Mouse (Mus musculus): ENCODE measurements at regions not wholly inside any gene's neighbourhood (a gene's known extent, or its start where the extent isn't known, plus 50 kb on each side); places are given as distances from the start of the nearest gene placed in this dataset.
A peak's percentile ranks its signal among the peaks of the same experiment; 100 is the strongest.

GRCm38 (mm10) chrX:143462632-143463031 is 55.8 kb upstream of the Pak3 start:
- peak in 1 of 2 experiments; percentile 5 for DNase-seq (ENCODE audit: low spot score in 2 of 2)

- no peak for DNase-seq (ENCODE audit: low spot score in 2 of 2)
Observed at GRCm38 (mm10) chrX:143448636-143449346, 54.7 kb upstream of the Chrdl1 start.

GRCm38 (mm10) chrX:143444581-143444980 is 50.5 kb upstream of the Chrdl1 start:
- DNase-seq (ENCODE audit: low spot score in 2 of 2), result peak; percentile 27 to 56
